Mouse (Mus musculus) liver, embryonic 15.5 days (tissue): ENCODE data around the gene Fbxo44. TPM values are rescaled to one million over a fixed set of nuclear protein-coding genes. Genes with fewer than 3 reads are reported as not detected.

Experiments used
- ATAC-seq: fragments of 200-750 bp; cut with Nextera tagmentation; 2 replicates; pipeline ENCODE4 v1.8.0; 2017; ENCODE audit warnings: moderate number of reproducible peaks, mild to moderate bottlenecking, moderate library complexity; ENCODE audit not compliant: insufficient read depth
- H3K27ac ChIP-seq: fragments of 300-500 bp; sonication (generic); replicated peaks from 2 replicates; pipeline ENCODE4 v1.5.1; 2015; ENCODE audit warnings: mild to moderate bottlenecking, inconsistent platforms
- H3K27me3 ChIP-seq: fragments of 300-500 bp; sonication (generic); 2 replicates; pipeline ENCODE4 v1.6.1; 2015; ENCODE audit warnings: mild to moderate bottlenecking, inconsistent platforms
- H3K36me3 ChIP-seq: fragments of 300-500 bp; sonication (generic); replicated peaks from 2 replicates; pipeline ENCODE4 v1.6.1; 2015; ENCODE audit warnings: moderate library complexity, mild to moderate bottlenecking, inconsistent platforms
- H3K4me1 ChIP-seq: fragments of 300-500 bp; sonication (generic); replicated peaks from 2 replicates; pipeline ENCODE4 v1.6.1; 2015; ENCODE audit warnings: inconsistent platforms
- H3K4me2 ChIP-seq: fragments of 300-500 bp; sonication (generic); 2 replicates; pipeline ENCODE4 v1.6.1; 2015; ENCODE audit warnings: moderate library complexity, mild to moderate bottlenecking, inconsistent platforms
- H3K4me3 ChIP-seq: fragments of 300-500 bp; sonication (generic); replicated peaks from 2 replicates; pipeline ENCODE4 v1.5.1; 2015; ENCODE audit warnings: mild to moderate bottlenecking, inconsistent platforms
- H3K9ac ChIP-seq: fragments of 300-500 bp; sonication (generic); 2 replicates; pipeline ENCODE4 v1.6.1; 2015; ENCODE audit warnings: moderate library complexity, mild to moderate bottlenecking, inconsistent platforms
- H3K9me3 ChIP-seq: fragments of 300-500 bp; sonication (generic); replicated peaks from 2 replicates; pipeline ENCODE4 v1.6.1; 2016; ENCODE audit warnings: inconsistent platforms
- WGBS: fragments of 180-500 bp; shearing (Covaris S2); methylation state at CpG from one replicate; pipeline ENCODE4 v1.1.7; 2015; ENCODE audit warnings: mixed read lengths; ENCODE audit not compliant: insufficient replicate concordance; 5-methylcytosine and 5-hydroxymethylcytosine counted together
- microRNA-seq: library from miRNA; unstranded; fragments of <30 nt; microRNA quantifications from one replicate; pipeline ENCODE4, GENCODE M21; 2016
- polyA plus RNA-seq: library from polyadenylated mRNA; unstranded; fragments of >200 nt; fragmentation: Nextera tagmentation; extraction: Ambion mirVana; gene quantifications from 2 replicates; pipeline ENCODE4 v1.2.1, GENCODE M21; 2015

The Fbxo44 gene
- polyA plus RNA-seq, 1 experiment from 2014 or later, result 0.54 TPM

DNA sequence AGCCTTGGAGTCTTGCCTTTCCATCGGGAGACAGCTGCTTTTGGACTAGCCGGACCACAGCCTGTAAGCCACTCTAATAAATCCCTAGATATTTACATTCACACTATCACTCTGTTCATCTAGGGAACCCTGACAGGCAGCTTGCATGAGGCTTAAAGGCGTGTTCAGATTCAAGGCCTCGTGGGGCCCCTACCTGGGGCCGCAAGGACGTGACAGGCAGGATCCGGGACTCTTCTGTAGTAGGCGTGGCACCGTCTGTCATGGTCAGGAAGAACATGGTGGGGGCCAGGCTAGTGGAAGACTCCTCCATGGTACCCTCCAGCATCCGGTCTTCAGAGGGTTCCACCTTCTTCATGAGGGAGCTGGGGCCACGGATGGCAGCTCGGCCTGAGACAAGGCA is 47.8 kb downstream of the Fbxo44 start:
- WGBS, result 59% methylated on average over 12 of the region's 12 CpGs
- no peak overlapping the region for H3K4me3 ChIP-seq
- H3K27me3 ChIP-seq, result peaks cover 35% of the 10 kb centered on the region
- no peak overlapping the region for H3K27ac ChIP-seq
- H3K36me3 ChIP-seq, result no peaks in the 10 kb centered on the region
- no peak overlapping the region for H3K4me2 ChIP-seq
- no peak for ATAC-seq
- H3K9me3 ChIP-seq, result no peaks in the 10 kb centered on the region
- no peak overlapping the region for H3K9ac ChIP-seq
- peaks cover 8% of the 10 kb centered on the region; the same call in 1 of the 2 replicates for H3K4me1 ChIP-seq

DNA sequence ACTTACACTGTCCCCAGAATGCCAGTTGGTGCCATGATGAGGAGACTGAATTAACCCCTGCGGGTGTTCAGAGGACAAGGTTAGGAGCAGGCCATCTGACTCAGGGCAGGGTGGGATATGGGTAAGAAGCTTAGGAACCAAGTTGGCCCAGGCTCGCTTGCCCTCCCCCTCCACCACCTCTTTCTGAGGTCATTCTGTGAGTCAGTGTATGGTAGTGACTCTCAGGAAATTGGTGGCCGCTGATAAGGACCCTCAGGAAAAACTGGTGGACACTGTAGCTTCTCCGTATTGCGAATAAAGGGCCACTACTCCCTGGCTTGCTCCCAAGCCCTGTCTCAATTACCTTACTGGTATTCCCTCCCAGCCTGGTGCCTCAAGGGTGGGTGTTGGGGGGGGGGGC is 51.1 kb downstream of the Fbxo44 start:
- Histone ChIP-seq H3K4me2 (no peak overlapping the region), H3K4me1 (no peaks in the 10 kb centered on the region), H3K4me3 (no peak overlapping the region), H3K27me3 (peaks cover 32% of the 10 kb centered on the region), H3K27ac (no peak overlapping the region), H3K36me3 (no peaks in the 10 kb centered on the region), H3K9me3 (no peaks in the 10 kb centered on the region), H3K9ac (no peak overlapping the region)
- ATAC-seq, result peak; percentile 51
- WGBS, result 13% methylated on average over 5 of the region's 5 CpGs

DNA sequence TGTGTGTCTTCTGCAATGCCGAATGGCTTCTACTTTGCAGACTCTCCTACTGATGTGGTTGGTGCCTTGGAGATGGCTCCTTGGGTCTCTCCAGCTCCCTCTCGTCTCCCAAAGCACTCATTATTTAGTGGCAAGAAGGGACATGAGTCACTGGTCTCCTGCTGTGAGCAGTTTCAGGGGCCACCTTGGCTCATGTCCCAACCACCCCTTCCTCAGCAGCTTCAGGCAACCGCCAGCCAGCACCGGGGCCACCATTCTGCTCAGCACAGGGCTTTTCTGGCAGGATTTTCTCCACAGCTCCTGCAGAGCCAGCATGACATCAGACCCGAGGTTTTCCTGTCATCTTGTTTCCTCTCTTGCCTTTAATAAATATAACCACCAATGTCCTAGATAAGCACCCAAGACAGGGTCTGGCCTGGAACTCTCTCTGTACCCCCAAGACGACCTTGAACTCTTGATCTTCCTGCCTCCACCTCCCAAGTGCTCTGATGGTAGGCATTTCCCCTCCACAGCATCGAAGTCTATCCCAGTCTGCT is 51.6 kb downstream of the Fbxo44 start:
- ATAC-seq, result no peak
- Histone ChIP-seq H3K4me1 (no peaks in the 10 kb centered on the region), H3K9ac (no peak overlapping the region), H3K9me3 (no peaks in the 10 kb centered on the region), H3K27ac (no peak overlapping the region), H3K27me3 (peaks cover 32% of the 10 kb centered on the region), H3K36me3 (no peaks in the 10 kb centered on the region), H3K4me3 (no peak overlapping the region), H3K4me2 (no peak overlapping the region)
- 25% methylated on average over 7 of the region's 7 CpGs for WGBS

DNA sequence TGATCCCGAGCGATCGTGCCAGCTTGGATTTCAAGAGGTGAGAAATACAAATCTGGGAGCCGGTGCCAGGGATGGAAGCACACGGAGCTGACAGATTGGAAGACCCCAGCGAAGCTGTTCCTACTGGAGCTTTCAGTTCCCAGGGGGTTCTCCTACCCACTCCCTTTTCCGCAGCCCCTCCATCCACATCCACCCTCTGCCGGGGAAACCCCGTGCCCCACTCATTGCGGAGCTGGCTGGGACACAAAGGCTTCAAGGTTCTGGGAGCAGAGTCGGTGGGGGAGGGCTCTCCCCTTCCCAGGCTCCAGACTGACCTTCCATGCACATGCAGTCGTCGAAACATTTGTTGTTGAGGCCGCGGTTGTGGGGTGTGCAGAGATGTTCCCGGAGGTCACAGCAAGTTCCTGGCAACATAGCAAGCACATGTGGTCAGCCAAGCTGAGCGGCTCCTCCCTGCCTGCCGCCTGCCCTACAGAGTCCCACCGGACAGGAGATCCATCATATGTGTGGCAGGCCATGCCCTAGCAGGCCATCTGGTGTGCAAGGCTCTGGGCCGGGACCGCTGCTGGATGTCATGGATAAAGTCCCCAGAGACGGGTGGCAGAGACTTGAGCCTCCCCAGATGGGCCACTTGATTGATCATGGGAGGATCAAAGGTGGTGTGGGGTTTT is 52.5 kb downstream of the Fbxo44 start:
- no peaks in the 10 kb centered on the region for H3K9me3 ChIP-seq
- peaks cover 30% of the 10 kb centered on the region for H3K27me3 ChIP-seq
- H3K4me1 ChIP-seq, result no peaks in the 10 kb centered on the region
- no peak overlapping the region for H3K4me2 ChIP-seq
- WGBS, result 48% methylated on average over 22 of the region's 22 CpGs
- no peaks in the 10 kb centered on the region for H3K36me3 ChIP-seq
- ATAC-seq, result no peak; the same call in 1 of the 2 replicates
- no peak overlapping the region for H3K27ac ChIP-seq
- no peak overlapping the region for H3K9ac ChIP-seq
- H3K4me3 ChIP-seq, result no peak overlapping the region

DNA sequence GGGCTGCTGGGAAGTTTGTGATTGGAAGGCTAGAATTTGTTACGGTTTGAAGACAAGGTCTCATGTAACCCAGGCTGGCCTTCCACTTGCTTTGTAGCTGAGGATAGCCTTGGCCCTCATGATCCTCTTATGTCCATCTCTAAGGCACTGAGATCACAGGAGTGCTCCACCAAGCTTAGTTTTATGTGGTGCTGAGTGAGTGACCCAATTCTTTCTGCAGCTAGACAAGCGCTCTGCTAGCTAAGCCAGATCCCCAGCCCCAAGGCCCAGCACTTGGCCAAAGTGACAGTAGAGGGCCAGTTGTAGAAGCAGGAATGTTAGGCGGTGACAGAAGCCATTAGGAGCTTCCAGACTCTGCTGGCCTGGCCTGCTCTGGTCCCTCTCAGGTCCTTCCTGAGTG is 56.1 kb downstream of the Fbxo44 start:
- H3K4me1 ChIP-seq, result no peaks in the 10 kb centered on the region
- WGBS, result 64% methylated on average over 3 of the region's 3 CpGs
- no peaks in the 10 kb centered on the region for H3K36me3 ChIP-seq
- H3K4me2 ChIP-seq, result no peak overlapping the region
- no peak for ATAC-seq
- peaks cover 22% of the 10 kb centered on the region for H3K27me3 ChIP-seq
- no peak overlapping the region for H3K27ac ChIP-seq
- no peak overlapping the region for H3K9ac ChIP-seq
- no peaks in the 10 kb centered on the region for H3K9me3 ChIP-seq
- no peak overlapping the region for H3K4me3 ChIP-seq

Small RNAs within 50 kb of the gene (microRNA-seq; reads per million reads assigned to microRNA genes)
- not detected for gene Mir7022

Other genes starting within 250 kb of the Fbxo44 start
- gene Plod1, start 223.7 kb downstream of the Fbxo44 start, polyA plus RNA-seq, result 29.0 and 30.6 TPM in 2 replicates
- gene 2510039O18Rik, start 219.6 kb downstream of the Fbxo44 start, polyA plus RNA-seq, result 7.8 and 8.9 TPM in 2 replicates
- not detected in 2 replicates for gene Nppb, start 174.7 kb downstream of the Fbxo44 start, polyA plus RNA-seq
- 1.3 and 1.4 TPM in 2 replicates for gene Nppa, start 159.8 kb downstream of the Fbxo44 start, polyA plus RNA-seq
- gene Clcn6, start 121.7 kb downstream of the Fbxo44 start, polyA plus RNA-seq, result 1.5 and 1.6 TPM in 2 replicates
- 9.8 and 10.0 TPM in 2 replicates for gene Mthfr, start 121.4 kb downstream of the Fbxo44 start, polyA plus RNA-seq
- 10.0 and 11.0 TPM in 2 replicates for gene Agtrap, start 72.5 kb downstream of the Fbxo44 start, polyA plus RNA-seq
- gene Mad2l2, start 30.1 kb downstream of the Fbxo44 start, polyA plus RNA-seq, result 12.9 and 13.2 TPM in 2 replicates
- 0.07 and 0.10 TPM in 2 replicates for gene Draxin, start 29.8 kb downstream of the Fbxo44 start, polyA plus RNA-seq
- 11.0 and 11.9 TPM in 2 replicates for gene Fbxo6, start 8.3 kb downstream of the Fbxo44 start, polyA plus RNA-seq
- 0.28 TPM in 1 of 2 replicates, not detected in the other for gene Fbxo2, start 139 bp upstream of the Fbxo44 start, polyA plus RNA-seq
- not detected in 2 replicates for gene Disp3, start 127.5 kb upstream of the Fbxo44 start, polyA plus RNA-seq